ENCODE assay signal across 8 mouse cellular contexts in genomic region chr19:40894519-40895392, GRCm38 (mm10). TPM values are rescaled to one million over a fixed set of nuclear protein-coding genes. Genes with fewer than 3 reads are reported as not detected.
A peak's percentile ranks its signal among the peaks of the same experiment; 100 is the strongest.
DNase-seq lines count a peak whose midpoint lies in the region; ATAC-seq and TF ChIP-seq lines count a peak whose summit lies in the region.

Gene Zfp518a, plus strand, starts transcription at chr19:40894705.

- TF ChIP-seq POLR2A in cerebellum, adult 2 months (IDR thresholded peaks at IDR 0.05; ENCODE audit: borderline replicate concordance, insufficient read depth, low read length), result peak; percentile 66

- peak; percentile 90 for DNase-seq in ES-CJ7 (ENCODE audit: low read depth, low spot score)
- peak; percentile 89 to 94 for DNase-seq in cerebellum, adult 2 months
- peak; percentile 98 for DNase-seq in forebrain, postnatal 0 days
- DNase-seq in heart, postnatal 4 days, result peak; percentile 88
- DNase-seq in layer of hippocampus, adult 8-10 months (ENCODE audit: low spot score in 2 of 2), result peak; percentile 69 to 80
- peak; percentile 65 for DNase-seq in ovary, adult 18-20 months (ENCODE audit: low spot score)
- peak; percentile 97 for DNase-seq in thymus, postnatal 0 days (ENCODE audit: low spot score)

- under 1% methylated on average over 89 of the region's 89 CpGs for WGBS in cerebellum, adult 2 months
- 2% methylated on average over 89 of the region's 89 CpGs for WGBS in forebrain, postnatal 0 days
- WGBS in lung, embryonic 15.5 days, result under 1% methylated on average over 84 of the region's 89 CpGs

- no peaks in the 10 kb centered on the region for H3K9me3 ChIP-seq in forebrain, postnatal 0 days (ENCODE audit: low read length)
- peaks cover 3% of the 10 kb centered on the region; the same call in 1 of the 2 replicates for H3K9me3 ChIP-seq in lung, embryonic 15.5 days

- H3K36me3 ChIP-seq in forebrain, postnatal 0 days (ENCODE audit: insufficient read depth), result no peaks in the 10 kb centered on the region
- no peaks in the 10 kb centered on the region for H3K36me3 ChIP-seq in lung, embryonic 15.5 days

- peak within 1 kb of the TSS; percentile 70 for H3K4me2 ChIP-seq in forebrain, postnatal 0 days (ENCODE audit: low read depth)
- peak within 1 kb of the TSS; percentile 84 for H3K4me2 ChIP-seq in lung, embryonic 15.5 days

- peak; percentile 95 for ATAC-seq in forebrain, postnatal 0 days
- ATAC-seq in lung, embryonic 15.5 days (ENCODE audit: borderline replicate concordance, extremely low read depth, low FRiP score, low TSS enrichment), result peak; percentile 88

- TF ChIP-seq CTCF in cerebellum, adult 2 months (IDR thresholded peaks at IDR 0.05; ENCODE audit: borderline replicate concordance, insufficient read depth, low read depth, low read length), result no peak
- TF ChIP-seq CTCF in forebrain, postnatal 0 days (IDR thresholded peaks at IDR 0.05; ENCODE audit: low read depth), result no peak

- H3K4me1 ChIP-seq in cerebellum, adult 2 months (ENCODE audit: control insufficient read depth, insufficient read depth, low read length), result no peaks in the 10 kb centered on the region
- H3K4me1 ChIP-seq in forebrain, postnatal 0 days (ENCODE audit: insufficient read depth), result no peaks in the 10 kb centered on the region
- H3K4me1 ChIP-seq in lung, embryonic 15.5 days, result 0 out of 2 replicates have a peak, but pooled peaks cover 3% of the 10 kb centered on the region

- H3K9ac ChIP-seq in forebrain, postnatal 0 days, result peak within 1 kb of the TSS; percentile 73
- peak within 1 kb of the TSS; percentile 66 for H3K9ac ChIP-seq in lung, embryonic 15.5 days

- H3K4me3 ChIP-seq in cerebellum, adult 2 months (replicated peaks; ENCODE audit: insufficient read depth, low read depth, low read length), result peak within 1 kb of the TSS; percentile 97
- H3K4me3 ChIP-seq in forebrain, postnatal 0 days (ENCODE audit: low read depth, low read length), result peak within 1 kb of the TSS; percentile 79
- peak within 1 kb of the TSS; percentile 84 for H3K4me3 ChIP-seq in lung, embryonic 15.5 days

- no peaks in the 10 kb centered on the region for H3K27me3 ChIP-seq in cerebellum, adult 2 months (ENCODE audit: control insufficient read depth, insufficient read depth, low read length)
- H3K27me3 ChIP-seq in forebrain, postnatal 0 days (ENCODE audit: insufficient read depth, low read length), result peaks cover 19% of the 10 kb centered on the region
- peaks cover 18% of the 10 kb centered on the region for H3K27me3 ChIP-seq in lung, embryonic 15.5 days

- peak within 1 kb of the TSS; percentile 97 for H3K27ac ChIP-seq in cerebellum, adult 2 months (ENCODE audit: insufficient read depth, low read length)
- peak within 1 kb of the TSS; percentile 94 for H3K27ac ChIP-seq in forebrain, postnatal 0 days (ENCODE audit: low read depth, low read length)
- H3K27ac ChIP-seq in lung, embryonic 15.5 days, result peak within 1 kb of the TSS; percentile 96

RNA-seq across cellular contexts. Expression of gene Zfp518a, which starts in this region (rescaled TPM):
- polyA plus RNA-seq in cerebellum, adult 2 months (2012; rRNA removed), result 4.7 and 5.2 TPM in 2 replicates
- 13.2 and 18.4 TPM in 2 replicates for total RNA-seq in forebrain, postnatal 0 days (2014; rRNA removed)
- polyA plus RNA-seq in forebrain, postnatal 0 days (2015; fragmentation: Nextera tagmentation; extraction: Ambion mirVana), result 1.5 and 2.3 TPM in 2 replicates
- 10 to 100 TPM in 1 of 2 experiments, 1 to 10 TPM in 1; 9.6 to 10.9 TPM for total RNA-seq in heart, postnatal 4 days (2021)
- 1 to 10 TPM; 6.3 to 8.7 (median 7.9) TPM for total RNA-seq in layer of hippocampus, adult 8-10 months (2022)
- polyA plus RNA-seq in lung, embryonic 15.5 days (2015; fragmentation: Nextera tagmentation; extraction: Ambion mirVana), result 10.0 and 10.7 TPM in 2 replicates
- 10.7 and 12.8 TPM in 2 replicates for polyA plus RNA-seq in thymus, postnatal 0 days (2015; fragmentation: Nextera tagmentation; extraction: Ambion mirVana)

Comparison
In these comparisons a context has a peak if more than half of its experiments do, and no peak if none do; other contexts are left out.
1. Peak in every context shown above with its lines: DNase-seq, ATAC-seq, H3K4me3 ChIP-seq and H3K27ac ChIP-seq.